Mouse (Mus musculus): ENCODE measurements at regions not wholly inside any gene's neighbourhood (a gene's known extent, or its start where the extent isn't known, plus 50 kb on each side); places are given as distances from the start of the nearest gene placed in this dataset.

- POLR2A ChIA-PET, result no interaction called here
- in situ Hi-C loops (cut with MboI; ENCODE audit: low pct_unique_long_range_greater_than_20kb), result no loop called here
- DNase-seq (ENCODE audit: low read depth, low spot score) (no peak), ATAC-seq (no peak)
- TF ChIP-seq CTCF (IDR thresholded peaks at IDR 0.05), result no peak
- no peaks in the 10 kb centered on the region for H3K27me3 ChIP-seq
- CTCF ChIA-PET, result no interaction called here
Observed at GRCm38 (mm10) chr15:62218346-62219080, 1295.7 kb upstream of the A1bg start.

- DNase-seq (ENCODE audit: low read depth, low spot score), result no peak
- CTCF ChIA-PET, result interaction anchor here (0.9 kb wide), 1 partner anchor 9 kb away, joined by 3 read pairs; no protein-coding TSS in a partner anchor
Observed at GRCm38 (mm10) chr15:62216688-62217477, 1294.1 kb upstream of the A1bg start.

GRCm38 (mm10) chr15:62215616-62216398, 1293.0 kb upstream of the A1bg start:
- ChIA-PET CTCF (no interaction called here), POLR2A (interaction anchor here (0.7 to 1.0 kb wide), 2 partner anchors 116 to 171 kb away, joined by 3 read pairs; no protein-coding TSS in a partner anchor)
- TF ChIP-seq CTCF (IDR thresholded peaks at IDR 0.05), result no peak
- H3K27me3 ChIP-seq, result no peaks in the 10 kb centered on the region
- in situ Hi-C loops (cut with MboI; ENCODE audit: low pct_unique_long_range_greater_than_20kb), result no loop called here
- ATAC-seq (no peak), DNase-seq (ENCODE audit: low read depth, low spot score) (no peak)

More at GRCm38 (mm10) chr15:62216688-62217477, 1294.1 kb upstream of the A1bg start:
- TF ChIP-seq CTCF (IDR thresholded peaks at IDR 0.05), result no peak
- no peaks in the 10 kb centered on the region for H3K27me3 ChIP-seq
- POLR2A ChIA-PET, result interaction anchor here (1.0 kb wide), 1 partner anchor 115 kb away, joined by 3 read pairs; no protein-coding TSS in a partner anchor
- no peak for ATAC-seq
- in situ Hi-C loops (cut with MboI; ENCODE audit: low pct_unique_long_range_greater_than_20kb), result no loop called here

- no peaks in the 10 kb centered on the region for H3K27me3 ChIP-seq
- POLR2A ChIA-PET, result no interaction called here
- CTCF ChIA-PET, result no interaction called here
- DNase-seq (ENCODE audit: low read depth, low spot score) (no peak), ATAC-seq (no peak)
- in situ Hi-C loops (cut with MboI; ENCODE audit: low pct_unique_long_range_greater_than_20kb), result no loop called here
- TF ChIP-seq CTCF (IDR thresholded peaks at IDR 0.05), result no peak
Observed at GRCm38 (mm10) chr15:62214300-62214699, 1291.5 kb upstream of the A1bg start.

- POLR2A ChIA-PET, result no interaction called here
- TF ChIP-seq CTCF (IDR thresholded peaks at IDR 0.05), result no peak
- no peak for DNase-seq (ENCODE audit: low read depth, low spot score)
- CTCF ChIA-PET, result interaction anchor here (1.0 to 1.5 kb wide), 3 partner anchors 9 to 32 kb away, joined by 3 read pairs; no protein-coding TSS in a partner anchor
- no peaks in the 10 kb centered on the region for H3K27me3 ChIP-seq
- no peak for ATAC-seq
- in situ Hi-C loops (cut with MboI; ENCODE audit: low pct_unique_long_range_greater_than_20kb), result no loop called here
Observed at GRCm38 (mm10) chr15:62212283-62212910, 1289.6 kb upstream of the A1bg start.

- ChIA-PET POLR2A (interaction anchor here (0.6 kb wide), 1 partner anchor 50 kb away, joined by 3 read pairs; no protein-coding TSS in a partner anchor), CTCF (no interaction called here)
- no peak for TF ChIP-seq CTCF (IDR thresholded peaks at IDR 0.05)
- ATAC-seq (no peak), DNase-seq (ENCODE audit: low read depth, low spot score) (no peak)
- in situ Hi-C loops (cut with MboI; ENCODE audit: low pct_unique_long_range_greater_than_20kb), result no loop called here
- no peaks in the 10 kb centered on the region for H3K27me3 ChIP-seq
Observed at GRCm38 (mm10) chr15:62209881-62210481, 1287.2 kb upstream of the A1bg start.

- POLR2A ChIA-PET, result interaction anchor here (0.6 kb wide), 1 partner anchor 49 kb away, joined by 3 read pairs; no protein-coding TSS in a partner anchor
- CTCF ChIA-PET, result no interaction called here
- in situ Hi-C loops (cut with MboI; ENCODE audit: low pct_unique_long_range_greater_than_20kb), result no loop called here
- no peak for DNase-seq (ENCODE audit: low read depth, low spot score)
- ATAC-seq, result no peak
- no peaks in the 10 kb centered on the region for H3K27me3 ChIP-seq
- TF ChIP-seq CTCF (IDR thresholded peaks at IDR 0.05), result no peak
Observed at GRCm38 (mm10) chr15:62209296-62209695, 1286.5 kb upstream of the A1bg start.

- TF ChIP-seq CTCF (IDR thresholded peaks at IDR 0.05), result no peak
- in situ Hi-C loops (cut with MboI; ENCODE audit: low pct_unique_long_range_greater_than_20kb), result no loop called here
- DNase-seq (ENCODE audit: low read depth, low spot score) (peak; percentile 34), ATAC-seq (peak; percentile 64)
- CTCF ChIA-PET, result interaction anchor here (0.7 to 1.4 kb wide), 4 partner anchors 15 to 220 kb away, joined by 3 read pairs; no protein-coding TSS in a partner anchor
- no peaks in the 10 kb centered on the region for H3K27me3 ChIP-seq
- POLR2A ChIA-PET, result no interaction called here
Observed at GRCm38 (mm10) chr15:62206502-62206902, 1283.7 kb upstream of the A1bg start.

- ATAC-seq (no peak), DNase-seq (ENCODE audit: low read depth, low spot score) (no peak)
- H3K27me3 ChIP-seq, result no peaks in the 10 kb centered on the region
- POLR2A ChIA-PET, result no interaction called here
- in situ Hi-C loops (cut with MboI; ENCODE audit: low pct_unique_long_range_greater_than_20kb), result no loop called here
- CTCF ChIA-PET, result interaction anchor here (0.9 to 1.0 kb wide), 2 partner anchors 35 to 220 kb away, joined by 3 to 4 read pairs; no protein-coding TSS in a partner anchor
- no peak for TF ChIP-seq CTCF (IDR thresholded peaks at IDR 0.05)
Observed at GRCm38 (mm10) chr15:62203951-62204905, 1281.4 kb upstream of the A1bg start.

Measured in Patski (cell line).